Mouse (Mus musculus): ENCODE results near the gene Cux2.

Gene Cux2

DNA sequence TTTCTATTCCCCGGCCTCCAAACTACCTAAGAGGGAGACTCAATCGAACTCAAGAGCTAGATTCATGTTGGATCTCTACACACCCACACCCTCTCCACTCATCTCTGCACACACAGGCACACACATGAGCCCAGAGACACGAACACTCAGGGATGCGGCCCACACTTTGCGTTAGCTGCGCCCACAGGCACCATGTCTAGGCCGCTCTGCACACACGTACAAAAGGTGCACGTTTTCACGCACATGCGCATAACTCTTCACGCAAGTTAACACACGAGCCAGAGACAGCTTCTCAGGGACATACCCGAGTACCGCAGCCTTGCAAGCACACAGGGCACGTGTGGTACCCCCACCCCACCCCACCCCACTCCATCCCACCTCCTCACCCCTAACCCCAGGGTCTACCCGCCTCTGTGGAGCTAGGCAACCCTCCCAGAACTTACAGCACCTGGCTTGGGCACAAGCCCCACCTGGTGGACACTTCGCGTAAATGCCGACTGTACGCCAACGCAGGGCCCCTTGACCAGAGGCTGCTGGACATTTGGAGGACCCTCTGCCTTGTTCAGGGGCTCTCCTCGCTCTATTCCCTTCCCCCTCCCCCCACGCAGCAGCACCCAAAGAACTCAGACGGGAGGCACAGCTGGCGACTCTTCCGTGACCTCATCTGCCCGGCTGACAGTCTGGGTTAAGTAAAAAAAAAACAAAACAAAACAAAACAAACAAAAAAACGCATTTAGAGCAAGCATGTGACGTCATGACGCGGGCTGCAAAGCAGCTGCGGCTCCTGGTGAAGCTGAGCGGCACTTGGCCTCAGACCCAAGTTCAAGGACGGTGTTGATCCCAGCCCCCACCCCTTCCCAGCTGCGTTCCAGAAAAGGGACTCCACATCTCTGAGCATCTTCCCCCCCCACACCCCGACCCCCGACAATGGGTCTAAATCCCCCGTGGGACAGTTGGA, 9.4 kb upstream of the Cux2 start:
- DNase-seq: peak; percentile 54

DNA sequence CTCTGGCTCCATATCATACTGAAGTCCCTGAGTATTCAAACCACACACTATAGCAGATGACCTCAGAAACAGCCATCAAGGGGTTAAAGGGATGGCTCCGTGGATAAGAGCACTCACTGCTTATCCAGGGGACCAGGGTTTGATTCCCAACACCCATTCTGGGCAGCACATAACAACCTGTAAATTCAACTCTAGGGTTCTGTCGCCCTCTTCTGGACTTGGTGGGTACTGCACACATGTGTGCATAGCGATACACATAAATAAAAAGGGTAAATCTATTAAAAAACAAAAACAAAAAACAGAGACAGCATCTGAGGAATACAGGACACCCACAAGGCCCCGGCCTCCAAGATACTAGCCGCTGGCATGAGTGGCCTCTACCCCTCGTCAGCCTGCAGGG, 7.7 kb upstream of the Cux2 start:
- DNase-seq: no peak

DNA sequence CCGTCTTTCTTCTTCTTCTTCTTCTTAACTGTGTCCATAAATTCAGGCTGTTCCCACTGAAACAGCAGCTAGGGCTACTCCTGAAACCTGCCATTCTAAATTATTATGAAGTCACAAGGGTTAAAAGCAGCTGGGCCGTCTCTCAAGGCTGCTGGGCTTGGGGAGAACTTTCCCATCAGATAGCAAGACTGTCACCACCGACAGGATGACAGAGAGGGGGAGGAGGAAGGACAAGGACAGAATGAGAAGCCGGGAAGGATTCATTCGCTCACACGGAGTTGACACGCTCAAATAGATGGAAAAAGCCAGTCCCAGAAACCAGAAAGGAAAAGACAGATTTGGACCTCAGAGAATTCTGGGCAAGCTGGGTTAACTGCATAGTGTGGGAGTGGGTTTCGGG, 6.7 kb upstream of the Cux2 start:
- no peak for DNase-seq

DNA sequence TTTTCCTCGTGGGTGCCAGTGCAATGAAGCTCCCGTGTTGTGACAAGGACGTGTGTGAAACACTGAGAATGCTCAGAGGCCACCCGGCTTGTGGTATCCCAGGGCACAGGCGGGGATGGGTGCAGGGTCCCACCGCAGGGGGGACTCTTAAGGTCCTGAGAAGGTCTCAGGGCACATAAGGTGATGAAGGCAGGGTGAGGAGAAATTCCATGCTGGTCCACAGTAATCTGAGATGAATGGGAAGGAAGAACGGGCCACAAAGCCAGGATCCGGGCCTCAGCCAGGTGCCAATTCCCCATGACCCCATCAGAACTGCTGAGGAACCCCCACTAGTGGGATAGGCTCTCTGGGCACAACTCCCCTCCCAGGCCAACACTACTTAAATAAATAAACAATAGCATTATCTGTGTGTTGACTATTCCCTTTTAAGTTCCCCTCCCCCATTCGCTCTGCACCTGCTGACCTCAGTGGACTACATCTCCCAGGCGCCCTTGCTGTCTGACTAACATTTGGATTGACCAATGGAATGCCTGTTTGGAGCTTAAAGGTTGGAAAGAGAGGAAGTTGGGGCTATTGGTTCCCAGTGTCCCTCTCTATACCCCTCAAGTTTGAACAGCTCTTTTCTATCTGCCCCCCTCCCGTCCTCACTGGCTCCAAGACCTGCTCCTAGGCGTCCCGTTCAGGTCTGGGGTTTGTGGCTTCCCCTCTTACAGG, 4.4 kb upstream of the Cux2 start:
- DNase-seq: no peak

DNA sequence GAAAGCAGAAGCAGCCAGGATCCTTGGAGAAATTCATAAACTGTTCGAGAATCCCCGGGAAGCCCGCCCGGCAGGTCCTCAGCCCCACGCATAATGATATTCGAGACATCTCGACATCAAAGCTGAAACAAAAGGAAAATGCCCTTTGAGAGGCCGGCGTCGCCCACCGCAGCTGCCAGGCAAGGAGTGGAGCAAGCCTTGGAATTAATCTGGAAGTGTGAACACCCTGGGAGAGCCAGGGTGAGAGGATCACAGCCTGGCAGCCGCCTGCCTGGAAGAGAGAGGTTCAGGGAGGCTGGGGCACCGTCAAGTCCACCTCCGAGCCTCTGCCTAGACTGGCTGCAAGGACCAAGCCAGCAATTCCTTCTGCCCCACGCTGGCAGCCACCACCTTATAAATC, 3.7 kb upstream of the Cux2 start:
- DNase-seq: no peak

DNA sequence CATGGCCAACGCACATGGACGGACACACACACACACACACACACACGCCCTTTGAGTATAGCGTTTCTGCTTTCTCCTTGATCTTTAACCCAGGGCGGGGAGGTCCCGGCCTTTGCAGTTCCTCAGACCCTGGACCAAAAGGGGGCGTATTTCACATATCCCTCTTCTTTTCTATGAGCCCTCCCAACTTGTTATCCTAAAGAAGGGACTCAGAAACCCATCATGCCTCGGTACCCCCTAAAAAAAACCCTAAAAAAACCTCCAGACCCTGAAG, 867 bp upstream of the Cux2 start:
- no peak for DNase-seq

- peak; percentile 75 for DNase-seq
Measured at GRCm38 (mm10) chr5:122049664-122050016, 262 bp downstream of the Cux2 start.

DNA sequence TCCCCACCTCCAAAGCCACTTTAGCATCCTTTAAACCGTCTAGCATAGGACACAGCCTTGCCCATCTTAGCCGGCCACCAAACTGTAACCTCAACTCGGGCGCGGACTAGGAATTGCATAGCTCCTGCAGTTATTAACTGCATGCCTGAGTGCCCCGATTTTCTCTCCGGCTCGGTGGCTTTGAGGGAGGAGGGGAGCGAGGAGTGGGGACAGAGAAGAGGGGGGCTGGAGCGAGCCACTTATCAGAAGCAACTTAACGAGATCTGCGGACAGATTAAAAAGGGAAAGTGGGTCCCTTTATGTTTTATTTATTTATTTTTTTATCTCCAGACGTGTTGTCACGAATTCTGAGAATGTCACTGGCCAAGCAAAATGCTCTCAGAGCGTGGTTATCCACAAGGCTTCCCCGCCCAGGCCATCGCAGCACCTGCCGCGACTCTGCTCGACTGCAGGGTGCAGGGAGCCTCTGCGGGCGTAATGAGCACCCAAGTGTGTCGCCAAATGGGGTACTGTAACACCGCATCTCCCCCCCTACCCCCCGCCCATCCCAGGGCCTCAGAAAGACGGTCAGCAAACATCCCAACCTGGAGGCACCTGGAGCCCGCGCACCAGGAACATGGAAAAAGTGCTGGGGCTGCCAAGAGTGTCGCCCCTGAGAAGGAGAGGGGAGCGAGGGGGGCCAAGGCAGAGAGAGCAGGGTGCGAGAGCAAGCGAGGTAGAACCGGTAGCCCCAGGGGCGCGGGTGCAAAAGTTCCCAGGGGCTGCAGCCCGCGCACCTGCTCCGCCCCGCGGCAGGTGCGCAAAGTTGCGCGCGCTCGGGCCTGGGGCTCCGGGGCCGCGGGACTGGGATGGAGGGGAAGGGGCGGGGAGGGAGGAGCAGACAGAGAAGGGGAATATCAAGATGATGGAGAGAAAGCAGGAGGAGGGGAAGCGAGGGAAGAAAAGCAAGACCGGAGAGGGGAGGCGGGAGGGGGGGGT, 927 bp downstream of the Cux2 start:
- DNase-seq: no peak

DNA sequence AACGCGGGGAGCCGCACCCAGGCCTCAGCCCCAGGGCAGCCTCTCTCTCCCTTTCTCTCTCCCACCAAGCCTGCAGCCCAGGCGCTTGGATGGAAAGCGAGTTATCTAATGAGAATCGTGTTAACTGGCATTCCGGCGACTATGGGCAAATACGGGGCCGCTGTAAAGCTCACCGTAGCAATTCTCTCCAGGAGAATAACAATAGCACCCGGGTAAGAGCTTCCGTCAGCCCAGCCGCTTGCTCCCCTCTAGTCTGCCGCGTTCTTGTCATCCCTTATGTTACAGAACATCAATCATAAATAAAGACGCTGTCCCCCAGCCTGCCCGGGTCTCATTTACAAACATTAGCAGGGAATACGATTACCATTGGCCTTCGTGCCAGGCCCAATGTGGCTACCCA, 1.6 kb downstream of the Cux2 start:
- no peak for DNase-seq

GRCm38 (mm10) chr5:122047791-122048190, 2.1 kb downstream of the Cux2 start:
- DNase-seq: no peak

- peak; percentile 61 for DNase-seq
Measured at GRCm38 (mm10) chr5:122043567-122043966, 6.3 kb downstream of the Cux2 start.

DNA sequence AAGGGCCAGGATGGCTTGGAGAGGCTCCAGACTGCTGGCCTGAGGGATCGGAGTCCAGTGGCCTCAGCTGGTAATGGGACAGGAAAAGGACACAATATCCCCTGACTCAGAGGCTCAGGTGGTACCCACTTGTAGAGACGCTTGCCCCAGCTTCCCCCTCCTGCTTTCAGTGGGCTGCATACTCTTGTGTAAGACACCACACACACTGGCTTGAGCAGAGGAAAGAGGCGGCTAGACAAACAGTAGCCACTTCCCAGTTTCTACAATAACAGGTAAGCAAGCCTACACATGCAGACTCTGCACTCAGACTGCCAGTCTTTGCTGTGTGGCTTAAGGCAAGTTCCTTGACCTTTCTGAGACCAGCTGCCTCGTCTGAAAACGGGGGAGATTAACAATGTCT, 14.6 kb downstream of the Cux2 start:
- DNase-seq: no peak

- DNase-seq: no peak
Measured at GRCm38 (mm10) chr5:122033167-122033478, 16.8 kb downstream of the Cux2 start.

GRCm38 (mm10) chr5:122032471-122033166, 17.3 kb downstream of the Cux2 start:
- no peak for DNase-seq

DNA sequence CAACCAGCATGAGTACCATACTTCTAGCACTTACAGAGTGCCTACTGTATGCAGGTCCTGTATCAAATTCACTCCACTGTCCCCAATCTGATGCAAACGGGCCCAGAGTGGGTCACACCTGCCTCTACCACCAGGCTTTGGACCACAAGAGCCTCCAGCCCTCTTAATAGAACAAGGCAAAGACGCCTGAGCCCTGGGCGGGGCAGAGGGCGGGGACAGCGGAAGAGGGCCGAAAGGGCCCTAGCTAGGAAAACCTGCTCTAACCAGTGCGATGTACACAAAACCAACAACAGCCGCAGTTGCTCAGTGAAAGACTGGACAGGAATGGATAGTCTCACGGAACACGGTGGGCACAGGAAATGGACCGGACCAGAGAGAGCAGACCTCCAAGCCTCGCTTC, 18.8 kb downstream of the Cux2 start:
- no peak for DNase-seq

GRCm38 (mm10) chr5:122030640-122031039, 19.3 kb downstream of the Cux2 start:
- DNase-seq: no peak

DNA sequence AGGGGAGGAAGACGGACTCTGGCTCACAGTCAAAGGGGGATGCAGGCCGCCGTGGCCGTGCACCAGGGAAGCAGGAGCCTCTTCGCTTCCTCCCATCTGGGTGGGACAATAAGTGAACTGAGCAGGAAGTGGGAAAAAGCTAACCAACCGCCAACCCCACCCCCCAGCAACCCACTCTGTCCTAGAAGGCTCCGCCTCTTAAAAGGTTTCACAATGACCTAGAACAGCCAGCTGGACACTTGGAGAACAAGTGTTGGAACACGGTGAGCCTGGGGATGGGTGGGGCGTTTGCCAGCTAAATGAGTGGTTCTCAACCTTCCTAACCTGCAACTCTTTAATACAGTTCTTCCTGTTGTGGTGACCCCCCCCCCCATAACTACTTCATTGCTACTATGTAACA, 23.1 kb downstream of the Cux2 start:
- no peak for DNase-seq

DNA sequence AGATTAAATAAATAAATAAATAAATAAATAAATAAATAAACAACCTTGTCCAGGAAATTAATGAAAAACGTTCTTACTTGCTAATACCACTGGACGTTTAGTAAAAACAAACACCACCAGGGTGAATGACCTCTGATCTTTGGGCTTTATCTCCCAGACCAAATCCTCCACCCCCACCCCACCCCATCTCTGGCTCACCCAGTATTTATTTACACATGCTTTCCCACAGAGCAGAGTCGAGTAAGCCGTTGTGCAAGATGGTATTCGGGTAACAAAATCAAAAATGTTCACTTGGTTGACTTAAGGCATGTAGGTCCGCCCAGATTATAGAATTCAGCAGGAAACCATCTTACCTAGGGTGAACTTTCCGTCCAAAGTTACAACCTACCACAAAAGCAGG, 23.6 kb downstream of the Cux2 start:
- DNase-seq: no peak

DNA sequence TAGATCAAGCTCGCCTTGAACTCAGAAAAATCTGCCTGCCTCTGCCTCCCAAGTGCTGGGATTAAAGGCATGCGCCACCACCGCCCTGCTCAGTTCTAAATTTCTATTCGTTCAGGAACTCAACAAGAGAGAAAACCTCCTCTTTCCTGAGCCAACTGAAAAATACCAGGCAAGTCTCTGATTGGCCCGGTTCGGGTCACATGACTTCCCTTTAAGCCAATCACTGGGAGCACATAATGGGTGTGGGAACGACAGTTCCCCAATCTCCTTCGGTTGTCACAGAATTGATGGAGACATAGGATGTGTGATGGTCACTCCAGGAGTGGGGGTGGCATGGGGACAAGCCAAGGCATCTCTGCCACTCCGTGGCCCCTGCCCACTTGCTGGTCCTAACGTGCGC, 24.8 kb downstream of the Cux2 start:
- DNase-seq: no peak

GRCm38 (mm10) chr5:122019288-122019687, 30.6 kb downstream of the Cux2 start:
- no peak for DNase-seq

DNA sequence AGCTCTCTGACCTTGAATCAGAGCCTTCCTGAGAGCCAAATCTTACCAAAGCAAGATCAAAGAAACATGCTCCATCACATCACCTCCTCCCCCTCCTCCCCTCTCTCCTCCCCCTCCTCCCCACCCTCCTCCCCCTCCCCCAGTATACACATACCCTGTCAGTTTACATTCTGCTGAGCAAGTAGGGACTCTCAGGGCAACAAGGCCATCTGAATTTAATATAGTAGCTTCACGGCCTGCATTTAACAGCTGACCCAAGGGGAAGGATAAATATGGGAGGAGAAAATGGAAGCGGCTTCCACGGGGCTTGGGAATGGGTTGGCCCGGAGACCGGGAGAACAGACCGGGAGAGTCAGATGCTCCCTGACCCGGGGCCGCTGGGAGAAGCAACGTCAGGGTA, 32.1 kb downstream of the Cux2 start:
- DNase-seq: no peak

GRCm38 (mm10) chr5:122017269-122017668, 32.6 kb downstream of the Cux2 start:
- no peak for DNase-seq

DNA sequence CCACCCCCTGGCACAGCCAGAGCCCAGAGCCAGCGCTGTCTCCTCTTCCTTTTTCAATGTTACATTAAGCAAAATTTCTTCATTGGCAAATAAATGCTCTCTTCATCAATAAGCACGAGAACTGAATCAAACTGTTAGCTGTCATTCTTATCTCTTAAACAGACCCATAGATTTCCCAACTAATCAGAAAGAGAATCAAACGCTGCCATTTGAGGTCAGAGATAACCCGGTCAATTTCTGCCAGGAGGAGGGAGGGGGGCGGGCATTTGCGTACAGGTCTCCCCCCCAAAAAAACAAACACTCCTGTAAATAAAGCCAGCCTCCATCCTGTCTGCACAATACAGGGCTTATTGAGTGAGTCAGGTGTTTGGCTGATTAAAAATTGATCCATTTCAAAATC, 33.2 kb downstream of the Cux2 start:
- no peak for DNase-seq

Data from right cerebral cortex, postnatal 14 days (tissue).